In genomic region chr4:151216553-151217292, GRCm38 (mm10) we compare ENCODE assay signal across 11 mouse cellular contexts.
DNase-seq lines count a peak whose midpoint lies in the region; ATAC-seq and TF ChIP-seq lines count a peak whose summit lies in the region.
"Had no signal": no experiment of that assay in that cellular context is flagged by ENCODE, and none has a peak within 500 bp of the region (broad histone marks: within the 10 kb centered on the region; RNA-seq: fewer than 3 reads in every experiment).

No protein-coding gene starts in this region.

- H3K27ac ChIP-seq in embryonic facial prominence, embryonic 14.5 days (replicated peaks; ENCODE audit: low read depth, low read length) = no peak overlapping the region
- no peak overlapping the region for H3K27ac ChIP-seq in embryonic facial prominence, embryonic 10.5 days (replicated peaks)
- 0 out of 2 replicates have a peak overlapping the region, but pooled peaks have one; percentile 36 for H3K27ac ChIP-seq in midbrain, embryonic 12.5 days (replicated peaks)
- no peak overlapping the region for H3K27ac ChIP-seq in midbrain, embryonic 10.5 days (replicated peaks)
- 0 out of 2 replicates have a peak overlapping the region, but pooled peaks have one; percentile 26 for H3K27ac ChIP-seq in hindbrain, postnatal 0 days
- H3K27ac ChIP-seq in olfactory bulb, adult 2 months (ENCODE audit: insufficient read depth, low read depth, low read length) = no peak overlapping the region
- H3K27ac ChIP-seq: embryonic facial prominence, embryonic 13.5 days; stomach, embryonic 15.5 days had no signal

- H3K9ac ChIP-seq in embryonic facial prominence, embryonic 14.5 days (ENCODE audit: low read depth, low read length) = no peak overlapping the region
- no peak overlapping the region for H3K9ac ChIP-seq in midbrain, embryonic 12.5 days (replicated peaks)
- no peak overlapping the region for H3K9ac ChIP-seq in hindbrain, postnatal 0 days (replicated peaks; ENCODE audit: low read length)
- H3K9ac ChIP-seq: embryonic facial prominence, embryonic 13.5 days; stomach, embryonic 15.5 days had no signal

- ATAC-seq in embryonic facial prominence, embryonic 14.5 days (ENCODE audit: low read depth) = no peak
- no peak for ATAC-seq in midbrain, embryonic 12.5 days (ENCODE audit: low FRiP score, low read depth)
- ATAC-seq in hindbrain, postnatal 0 days = peak; percentile 19; the same call in 1 of the 2 replicates

- DNase-seq in embryonic facial prominence, embryonic 14.5 days (ENCODE audit: low spot score) = peak; percentile 30
- DNase-seq in embryonic facial prominence, embryonic 10.5 days (ENCODE audit: low spot score) = no peak
- no peak for DNase-seq in midbrain, embryonic 10.5 days (ENCODE audit: low spot score)
- DNase-seq in hindbrain, postnatal 0 days (ENCODE audit: low spot score) = peak; percentile 76
- no peak for DNase-seq in natural killer cell, adult 2 months (ENCODE audit: low spot score in 2 of 2)
- DNase-seq in T-cell, adult 2 months (ENCODE audit: low spot score) = no peak
- DNase-seq: heart, adult 11 months had no signal

- H3K4me1 ChIP-seq in embryonic facial prominence, embryonic 14.5 days (ENCODE audit: control insufficient read depth, insufficient read depth, low read length) = no peaks in the 10 kb centered on the region
- H3K4me1 ChIP-seq in embryonic facial prominence, embryonic 10.5 days = peaks cover 12% of the 10 kb centered on the region; the same call in 1 of the 2 replicates
- H3K4me1 ChIP-seq in midbrain, embryonic 12.5 days = peaks cover 12% of the 10 kb centered on the region
- 0 out of 2 replicates have a peak, but pooled peaks cover 7% of the 10 kb centered on the region for H3K4me1 ChIP-seq in midbrain, embryonic 10.5 days
- H3K4me1 ChIP-seq in hindbrain, postnatal 0 days (ENCODE audit: insufficient read depth, low read length) = peaks cover 10% of the 10 kb centered on the region; the same call in 1 of the 2 replicates
- peaks cover 11% of the 10 kb centered on the region for H3K4me1 ChIP-seq in olfactory bulb, adult 2 months (ENCODE audit: control insufficient read depth, insufficient read depth, low read length)
- H3K4me1 ChIP-seq: embryonic facial prominence, embryonic 13.5 days had no signal

- TF ChIP-seq CTCF in hindbrain, postnatal 0 days (IDR thresholded peaks at IDR 0.05; ENCODE audit: low read depth) = peak; percentile 60
- TF ChIP-seq CTCF in olfactory bulb, adult 2 months (IDR thresholded peaks at IDR 0.05; ENCODE audit: insufficient read depth, low read depth, low read length) = peak; percentile 16; the same call in 1 of the 2 replicates

- no peak for TF ChIP-seq POLR2A in olfactory bulb, adult 2 months (IDR thresholded peaks at IDR 0.05; ENCODE audit: insufficient read depth, low read depth, low read length)

- H3K4me2 ChIP-seq in embryonic facial prominence, embryonic 14.5 days (ENCODE audit: low read depth, low read length) = no peak overlapping the region
- H3K4me2 ChIP-seq in midbrain, embryonic 12.5 days (replicated peaks) = no peak overlapping the region
- no peak overlapping the region for H3K4me2 ChIP-seq in hindbrain, postnatal 0 days (ENCODE audit: low read depth, low read length)
- H3K4me2 ChIP-seq: embryonic facial prominence, embryonic 13.5 days; stomach, embryonic 15.5 days had no signal

- 77% methylated on average over 15 of the region's 15 CpGs for WGBS in embryonic facial prominence, embryonic 14.5 days
- WGBS in embryonic facial prominence, embryonic 10.5 days = 88% methylated on average over 15 of the region's 15 CpGs
- 78% methylated on average over 15 of the region's 15 CpGs for WGBS in midbrain, embryonic 12.5 days
- WGBS in midbrain, embryonic 10.5 days = 87% methylated on average over 15 of the region's 15 CpGs
- 43% methylated on average over 15 of the region's 15 CpGs for WGBS in hindbrain, postnatal 0 days
- WGBS in olfactory bulb, adult 2 months = 47% methylated on average over 15 of the region's 15 CpGs

- no peaks in the 10 kb centered on the region for H3K27me3 ChIP-seq in embryonic facial prominence, embryonic 14.5 days (replicated peaks; ENCODE audit: control insufficient read depth, insufficient read depth, low read length)
- H3K27me3 ChIP-seq in embryonic facial prominence, embryonic 10.5 days (replicated peaks; ENCODE audit: low read depth, poor library complexity, severe bottlenecking) = no peaks in the 10 kb centered on the region
- H3K27me3 ChIP-seq in midbrain, embryonic 12.5 days = no peaks in the 10 kb centered on the region
- no peaks in the 10 kb centered on the region; the same call in 1 of the 2 replicates for H3K27me3 ChIP-seq in midbrain, embryonic 10.5 days (ENCODE audit: low read depth, poor library complexity, severe bottlenecking)
- H3K27me3 ChIP-seq in hindbrain, postnatal 0 days (ENCODE audit: insufficient read depth, low read length) = no peaks in the 10 kb centered on the region
- H3K27me3 ChIP-seq: embryonic facial prominence, embryonic 13.5 days; stomach, embryonic 15.5 days had no signal

- H3K9me3 ChIP-seq in embryonic facial prominence, embryonic 14.5 days (ENCODE audit: control insufficient read depth, low read length) = no peaks in the 10 kb centered on the region
- no peaks in the 10 kb centered on the region for H3K9me3 ChIP-seq in embryonic facial prominence, embryonic 10.5 days
- H3K9me3 ChIP-seq in midbrain, embryonic 12.5 days = no peaks in the 10 kb centered on the region
- no peaks in the 10 kb centered on the region for H3K9me3 ChIP-seq in midbrain, embryonic 10.5 days (replicated peaks)
- no peaks in the 10 kb centered on the region for H3K9me3 ChIP-seq in hindbrain, postnatal 0 days (ENCODE audit: low read length)
- H3K9me3 ChIP-seq: embryonic facial prominence, embryonic 13.5 days; stomach, embryonic 15.5 days had no signal

- no peak overlapping the region for H3K4me3 ChIP-seq in embryonic facial prominence, embryonic 14.5 days (ENCODE audit: low read depth, low read length)
- H3K4me3 ChIP-seq in embryonic facial prominence, embryonic 10.5 days = no peak overlapping the region
- no peak overlapping the region for H3K4me3 ChIP-seq in midbrain, embryonic 12.5 days
- H3K4me3 ChIP-seq in midbrain, embryonic 10.5 days = no peak overlapping the region
- H3K4me3 ChIP-seq in hindbrain, postnatal 0 days (ENCODE audit: low read length) = no peak overlapping the region
- no peak overlapping the region for H3K4me3 ChIP-seq in olfactory bulb, adult 2 months (ENCODE audit: insufficient read depth, low read depth, low read length)
- H3K4me3 ChIP-seq: embryonic facial prominence, embryonic 13.5 days; stomach, embryonic 15.5 days had no signal

- H3K36me3 ChIP-seq in embryonic facial prominence, embryonic 14.5 days (ENCODE audit: control insufficient read depth, insufficient read depth, low read length) = no peaks in the 10 kb centered on the region
- no peaks in the 10 kb centered on the region for H3K36me3 ChIP-seq in embryonic facial prominence, embryonic 10.5 days (replicated peaks)
- no peaks in the 10 kb centered on the region for H3K36me3 ChIP-seq in midbrain, embryonic 12.5 days
- H3K36me3 ChIP-seq in midbrain, embryonic 10.5 days = no peaks in the 10 kb centered on the region
- H3K36me3 ChIP-seq in hindbrain, postnatal 0 days (ENCODE audit: insufficient read depth, low read length) = no peaks in the 10 kb centered on the region
- H3K36me3 ChIP-seq: embryonic facial prominence, embryonic 13.5 days; stomach, embryonic 15.5 days had no signal

Comparison
In these comparisons a context has a peak if more than half of its experiments do, and no peak if none do; other contexts are left out.
1. DNase-seq: peak in embryonic facial prominence, embryonic 14.5 days (single experiment) and hindbrain, postnatal 0 days (single experiment); none in embryonic facial prominence, embryonic 10.5 days (single experiment), midbrain, embryonic 10.5 days (single experiment), natural killer cell, adult 2 months (0 of 2) and T-cell, adult 2 months (single experiment).
2. H3K27ac ChIP-seq: peak in midbrain, embryonic 12.5 days (single experiment) and hindbrain, postnatal 0 days (single experiment); none in embryonic facial prominence, embryonic 14.5 days (single experiment), embryonic facial prominence, embryonic 10.5 days (single experiment), midbrain, embryonic 10.5 days (single experiment) and olfactory bulb, adult 2 months (single experiment).